Mouse (Mus musculus): Measurements from ENCODE around the gene Pgrmc1. TPM values are rescaled to one million over a fixed set of nuclear protein-coding genes. Genes with fewer than 3 reads are reported as not detected.
"Not testable (repeated sequence)": the region's sequence is repeated elsewhere in the genome, so short reads cannot be mapped to it uniquely, and the experiment has no call there.

Pgrmc1 gene
- total RNA-seq (2021) = 100 to 1,000 TPM; 276 to 278 TPM
- long read RNA-seq, experiment 1, transcript Pgrmc1-201 (3 exons, 1,857 nt) = major isoform, 432 of 442 reads
- long read RNA-seq, experiment 1, partial matches to known transcripts = 4 of 442 reads
- long read RNA-seq, experiment 1, other reads (novel, unspliced or antisense) = 6 of 442 reads
- long read RNA-seq, experiment 2, transcript Pgrmc1-201 (3 exons, 1,857 nt) = major isoform, 485 of 504 reads
- long read RNA-seq, experiment 2, partial matches to known transcripts = 1 of 504 reads
- long read RNA-seq, experiment 2, other reads (novel, unspliced or antisense) = 18 of 504 reads

GRCm38 (mm10) chrX:36597707-36598389, at the start of gene Pgrmc1:
TSS of gene Pgrmc1 (plus strand) at chrX:36598206.
- peak; percentile 71 to 80 for DNase-seq (ENCODE audit: low spot score in 2 of 2)

DNA sequence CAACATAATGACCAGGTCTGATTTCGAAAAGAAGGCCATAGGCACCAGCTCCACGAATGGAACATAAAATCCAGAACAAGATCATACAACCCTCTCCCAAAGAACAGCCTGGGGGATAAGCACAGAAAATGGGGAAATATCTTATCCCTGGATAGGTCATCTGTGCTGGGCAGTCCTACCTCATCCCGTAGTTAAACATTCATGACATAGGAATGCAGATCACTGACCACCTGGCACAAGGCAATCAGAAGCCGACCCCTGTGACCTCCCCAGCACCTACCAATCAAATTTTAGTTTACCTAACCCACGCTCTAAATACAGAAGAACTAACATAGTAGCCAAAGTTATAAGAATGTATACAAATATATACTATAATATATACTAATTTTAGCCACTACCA, 49.2 kb upstream of the Pgrmc1 start:
- DNase-seq (ENCODE audit: low spot score in 2 of 2) = no peak

DNA sequence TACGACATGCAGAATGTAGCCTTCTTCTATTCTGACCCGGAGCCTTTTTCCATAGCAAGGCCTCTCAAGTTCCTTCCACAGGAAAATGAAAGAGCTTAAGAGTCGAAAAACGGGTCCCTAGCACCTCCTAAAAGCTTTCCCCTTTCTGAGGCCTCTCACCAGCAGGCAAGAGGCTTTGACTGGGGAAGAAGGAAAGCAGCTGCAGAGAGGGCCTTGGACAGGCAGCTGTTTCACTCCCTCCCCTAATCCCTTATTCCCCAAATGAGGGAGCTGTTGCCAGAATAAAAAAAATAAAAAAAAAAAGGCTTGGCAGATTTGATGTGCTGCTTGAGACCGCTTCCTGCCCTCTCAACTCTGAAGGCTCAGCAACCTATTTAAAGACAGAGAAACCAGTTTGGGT, 47.1 kb upstream of the Pgrmc1 start:
- DNase-seq (ENCODE audit: low spot score in 2 of 2) = peak; percentile 1 to 14

GRCm38 (mm10) chrX:36551351-36551750, 46.7 kb upstream of the Pgrmc1 start:
- peak; percentile 2 to 12 for DNase-seq (ENCODE audit: low spot score in 2 of 2)

GRCm38 (mm10) chrX:36552055-36552587, 45.9 kb upstream of the Pgrmc1 start:
- DNase-seq (ENCODE audit: low spot score in 2 of 2) = peak; percentile 4 to 22

GRCm38 (mm10) chrX:36552715-36553114, 45.3 kb upstream of the Pgrmc1 start:
- no peak for DNase-seq (ENCODE audit: low spot score in 2 of 2)

GRCm38 (mm10) chrX:36555196-36555595, 42.8 kb upstream of the Pgrmc1 start:
- not testable (repeated sequence) for DNase-seq (ENCODE audit: low spot score in 2 of 2)

GRCm38 (mm10) chrX:36560170-36560569, 37.8 kb upstream of the Pgrmc1 start:
- no peak for DNase-seq (ENCODE audit: low spot score in 2 of 2)

DNA sequence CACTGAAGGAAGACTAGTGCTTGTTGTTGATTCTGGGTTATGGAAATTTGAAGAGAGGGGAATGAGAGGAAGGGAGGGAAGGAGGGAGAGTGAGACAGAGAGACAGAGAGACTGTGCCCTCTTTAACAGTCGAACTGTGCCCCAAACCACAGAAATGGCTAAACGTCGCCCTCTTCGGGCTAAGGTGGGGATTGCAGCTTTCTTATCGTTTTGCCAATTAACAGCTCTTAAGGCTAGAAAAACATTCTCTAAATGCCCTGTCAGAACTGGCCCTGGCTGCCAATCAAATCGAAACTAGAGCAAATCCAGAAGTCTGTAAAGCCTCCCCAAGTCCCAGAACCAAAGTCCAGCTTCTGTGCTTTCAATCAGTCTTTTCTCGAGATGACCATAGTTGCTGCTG, 36.4 kb upstream of the Pgrmc1 start:
- peak; percentile 61 to 74 for DNase-seq (ENCODE audit: low spot score in 2 of 2)

GRCm38 (mm10) chrX:36562079-36562478, 35.9 kb upstream of the Pgrmc1 start:
- DNase-seq (ENCODE audit: low spot score in 2 of 2) = no peak

GRCm38 (mm10) chrX:36586629-36587303, 11.2 kb upstream of the Pgrmc1 start:
- DNase-seq (ENCODE audit: low spot score in 2 of 2) = no peak

GRCm38 (mm10) chrX:36587304-36588209, 10.4 kb upstream of the Pgrmc1 start:
- peak; percentile 28 to 49 for DNase-seq (ENCODE audit: low spot score in 2 of 2)

DNA sequence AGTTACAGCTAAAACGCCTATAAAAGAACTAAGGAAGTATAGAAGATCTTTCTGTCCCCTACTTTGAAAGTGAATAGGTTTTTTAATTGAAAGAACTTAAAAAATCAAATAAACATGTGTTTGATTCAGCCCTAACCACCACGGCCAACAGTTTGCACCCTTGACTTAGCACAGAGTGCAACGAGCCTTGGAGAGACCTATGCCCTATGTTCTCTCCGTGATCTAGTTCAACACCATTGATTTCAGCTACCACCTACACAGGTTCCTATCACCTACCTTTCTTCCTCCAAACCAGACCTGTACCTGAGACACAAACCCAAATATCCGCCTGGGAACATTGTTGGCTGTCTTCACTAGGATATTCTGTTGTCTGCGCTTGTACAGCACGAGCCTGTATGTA, 7.7 kb upstream of the Pgrmc1 start:
- DNase-seq (ENCODE audit: low spot score in 2 of 2) = no peak

- DNase-seq (ENCODE audit: low spot score in 2 of 2) = no peak
Measured at GRCm38 (mm10) chrX:36591120-36591519, 6.9 kb upstream of the Pgrmc1 start.

DNA sequence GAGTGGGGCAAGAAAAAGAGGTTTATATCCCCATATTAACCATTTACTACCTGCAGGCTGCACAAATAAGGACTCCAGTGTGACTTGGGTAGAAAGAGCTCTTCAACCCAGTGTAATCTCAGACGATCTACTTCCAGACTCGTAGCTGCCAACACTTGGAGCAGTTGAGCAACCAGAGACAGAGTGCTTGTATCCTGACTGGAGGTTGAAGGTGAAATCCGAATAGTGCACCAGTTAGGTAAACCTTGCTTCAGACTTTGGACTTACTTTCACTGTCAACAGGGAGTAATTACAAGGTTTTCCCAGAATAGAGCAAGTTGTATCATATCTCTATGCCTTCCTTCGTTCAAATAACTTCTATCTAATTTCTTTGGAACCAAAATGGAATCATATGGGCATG, 6.5 kb upstream of the Pgrmc1 start:
- DNase-seq (ENCODE audit: low spot score in 2 of 2) = no peak

DNA sequence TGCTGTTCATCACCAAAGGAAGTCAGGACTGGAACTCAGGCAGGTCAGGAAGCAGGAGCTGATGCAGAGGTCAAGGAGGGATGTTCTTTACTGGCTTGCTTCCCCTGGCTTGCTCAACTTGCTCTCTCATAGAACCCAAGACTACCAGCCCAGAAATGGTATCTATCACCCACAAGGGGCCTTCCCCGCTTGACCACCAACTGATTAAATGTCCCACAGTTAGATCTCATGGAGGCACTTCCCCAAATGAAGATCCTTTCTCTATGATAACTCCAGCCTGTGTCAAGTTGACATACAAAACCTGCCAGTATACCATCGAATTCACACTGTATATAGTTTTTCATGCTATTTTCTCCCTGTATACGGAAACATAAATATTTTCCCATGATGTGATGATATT, 2.8 kb upstream of the Pgrmc1 start:
- no peak for DNase-seq (ENCODE audit: low spot score in 2 of 2)

- DNase-seq (ENCODE audit: low spot score in 2 of 2) = not testable (repeated sequence)
Measured at GRCm38 (mm10) chrX:36596483-36597120, 1.4 kb upstream of the Pgrmc1 start.

- DNase-seq (ENCODE audit: low spot score in 2 of 2) = no peak
Measured at GRCm38 (mm10) chrX:36598390-36598810, 394 bp downstream of the Pgrmc1 start.

DNA sequence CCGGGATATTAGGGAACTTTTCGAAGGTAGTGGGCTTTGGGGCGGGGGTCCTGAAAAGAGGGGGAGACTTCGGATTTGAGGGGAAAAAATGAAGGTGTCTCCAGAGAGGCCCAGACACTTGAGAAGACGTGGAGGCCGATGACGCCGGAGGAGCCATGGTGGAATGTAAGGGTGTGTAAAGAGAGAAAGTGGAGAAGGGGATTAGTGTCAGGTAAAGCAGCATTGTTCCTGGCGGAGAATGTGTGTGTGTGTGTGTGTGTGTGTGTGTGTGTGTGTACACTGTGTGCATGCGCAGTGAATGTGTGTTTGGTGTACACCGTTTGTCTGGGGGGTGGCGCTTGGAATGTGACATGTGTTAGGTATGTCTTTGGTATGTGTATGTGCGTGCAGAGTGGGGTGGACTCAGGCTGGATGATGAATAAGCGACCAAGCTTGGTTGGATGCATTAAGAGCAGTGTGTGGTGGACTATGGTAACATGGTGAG, 897 bp downstream of the Pgrmc1 start:
- DNase-seq (ENCODE audit: low spot score in 2 of 2) = no peak

DNA sequence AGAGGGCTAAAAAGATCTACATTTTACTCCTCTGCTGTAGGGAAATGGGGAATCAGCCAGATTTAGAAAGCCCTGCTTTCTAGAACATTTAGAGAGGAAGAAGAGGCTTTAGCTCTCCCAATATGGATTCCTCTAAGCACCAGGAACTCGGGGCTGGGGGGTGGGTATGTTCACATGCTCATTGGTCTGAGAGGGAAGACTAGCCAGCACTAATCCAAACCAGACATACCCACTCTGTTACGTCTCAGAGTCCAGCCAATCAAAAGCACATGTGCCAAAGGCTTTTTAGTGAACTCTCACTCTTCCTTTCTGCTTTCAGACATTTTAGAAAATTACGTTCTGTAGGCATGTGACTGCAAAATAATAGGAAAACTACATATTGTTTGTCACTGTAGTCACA, 1.6 kb downstream of the Pgrmc1 start:
- no peak for DNase-seq (ENCODE audit: low spot score in 2 of 2)

Data from layer of hippocampus, postnatal 14 days (tissue).